Mouse (Mus musculus): ENCODE data around the gene Rasl12.

The Rasl12 gene

DNA sequence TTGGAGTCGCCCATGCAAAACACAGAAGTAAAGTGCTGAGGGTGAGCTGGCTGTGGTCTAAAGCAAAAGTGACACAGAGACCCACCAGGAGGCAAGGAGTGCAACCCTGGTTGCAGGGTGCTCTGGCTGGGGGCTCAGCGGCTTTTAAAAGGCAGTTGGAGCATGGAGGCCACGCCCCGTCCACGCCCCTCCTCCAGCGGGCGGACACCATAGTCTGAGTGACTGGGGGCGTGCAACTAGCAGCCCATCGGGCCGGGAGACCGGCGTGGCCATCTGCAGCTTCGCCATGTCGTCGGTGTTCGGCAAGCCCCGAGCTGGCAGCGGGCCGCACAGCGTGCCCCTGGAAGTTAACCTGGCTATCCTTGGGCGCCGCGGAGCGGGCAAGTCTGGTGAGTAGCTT lies at the start of gene Rasl12:
TSS of gene Rasl12 (plus strand) at position 228 of the 400 bp plus-strand sequence.
- no peaks in the 10 kb centered on the region for H3K9me3 ChIP-seq (ENCODE audit: low read length)
- no peak for TF ChIP-seq NANOG (IDR thresholded peaks at IDR 0.05; ENCODE audit: borderline replicate concordance, low read length)
- TF ChIP-seq POU5F1 (IDR thresholded peaks at IDR 0.05; ENCODE audit: borderline replicate concordance, low read length) = no peak
- TF ChIP-seq CTCF (conservative IDR thresholded peaks at IDR 0.05; ENCODE audit: low read length) = no peak

GRCm38 (mm10) chr9:65353251-65353650 lies 45.1 kb upstream of the Rasl12 start:
- Histone ChIP-seq H3K9me3 (ENCODE audit: low read length) (no peaks in the 10 kb centered on the region), H3K4me3 (replicated peaks; ENCODE audit: low read length) (no peak overlapping the region), H3K27me3 (ENCODE audit: insufficient read depth, low read length) (no peaks in the 10 kb centered on the region), H3K36me3 (ENCODE audit: insufficient read depth, low read length) (peaks cover 53% of the 10 kb centered on the region), H3K4me1 (replicated peaks; ENCODE audit: low read depth, low read length) (peaks cover 41% of the 10 kb centered on the region)
- TF ChIP-seq CTCF (conservative IDR thresholded peaks at IDR 0.05; ENCODE audit: low read length) (no peak), POU5F1 (IDR thresholded peaks at IDR 0.05; ENCODE audit: borderline replicate concordance, low read length) (no peak), NANOG (IDR thresholded peaks at IDR 0.05; ENCODE audit: borderline replicate concordance, low read length) (no peak)

More for the DNA sequence above, at the start of gene Rasl12:
- Histone ChIP-seq H3K4me3 (replicated peaks; ENCODE audit: low read length) (peak within 1 kb of the TSS; percentile 72), H3K27me3 (ENCODE audit: insufficient read depth, low read length) (peaks cover 71% of the 10 kb centered on the region), H3K4me1 (replicated peaks; ENCODE audit: low read depth, low read length) (peaks cover 9% of the 10 kb centered on the region), H3K36me3 (ENCODE audit: insufficient read depth, low read length) (no peaks in the 10 kb centered on the region)

DNA sequence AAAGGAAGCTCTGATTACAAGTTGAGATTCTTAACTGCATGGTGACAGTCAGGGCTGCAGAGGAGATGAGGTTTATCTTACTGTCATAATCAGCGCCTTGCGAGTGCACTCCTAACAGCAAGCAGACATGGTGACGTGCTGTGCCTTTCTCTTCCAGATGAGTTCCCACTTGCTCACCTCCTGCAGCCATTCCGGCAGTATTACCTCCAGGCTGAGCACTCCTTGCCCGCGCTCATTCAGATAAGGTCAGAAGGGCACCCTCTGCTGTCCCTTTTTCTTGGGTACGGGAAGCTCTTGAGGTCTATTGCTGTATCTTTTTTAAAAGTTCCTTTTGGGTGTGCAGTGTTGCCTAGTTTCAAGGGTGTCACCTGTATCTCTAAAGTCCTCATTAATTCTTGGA lies 41.7 kb upstream of the Rasl12 start:
- TF ChIP-seq POU5F1 (IDR thresholded peaks at IDR 0.05; ENCODE audit: borderline replicate concordance, low read length) (no peak), CTCF (conservative IDR thresholded peaks at IDR 0.05; ENCODE audit: low read length) (no peak), NANOG (IDR thresholded peaks at IDR 0.05; ENCODE audit: borderline replicate concordance, low read length) (no peak)
- Histone ChIP-seq H3K9me3 (ENCODE audit: low read length) (no peaks in the 10 kb centered on the region), H3K36me3 (ENCODE audit: insufficient read depth, low read length) (peaks cover 86% of the 10 kb centered on the region), H3K4me3 (replicated peaks; ENCODE audit: low read length) (no peak overlapping the region), H3K27me3 (ENCODE audit: insufficient read depth, low read length) (no peaks in the 10 kb centered on the region), H3K4me1 (replicated peaks; ENCODE audit: low read depth, low read length) (peaks cover 18% of the 10 kb centered on the region)

GRCm38 (mm10) chr9:65356971-65357370 lies 41.3 kb upstream of the Rasl12 start:
- no peak overlapping the region for H3K4me3 ChIP-seq (replicated peaks; ENCODE audit: low read length)
- no peaks in the 10 kb centered on the region for H3K27me3 ChIP-seq (ENCODE audit: insufficient read depth, low read length)
- peaks cover 18% of the 10 kb centered on the region for H3K4me1 ChIP-seq (replicated peaks; ENCODE audit: low read depth, low read length)
- H3K36me3 ChIP-seq (ENCODE audit: insufficient read depth, low read length) = peaks cover 90% of the 10 kb centered on the region
- TF ChIP-seq POU5F1 (IDR thresholded peaks at IDR 0.05; ENCODE audit: borderline replicate concordance, low read length) (no peak), NANOG (IDR thresholded peaks at IDR 0.05; ENCODE audit: borderline replicate concordance, low read length) (no peak), CTCF (conservative IDR thresholded peaks at IDR 0.05; ENCODE audit: low read length) (no peak)
- H3K9me3 ChIP-seq (ENCODE audit: low read length) = no peaks in the 10 kb centered on the region

GRCm38 (mm10) chr9:65358956-65359480 lies 39.3 kb upstream of the Rasl12 start:
- H3K36me3 ChIP-seq (ENCODE audit: insufficient read depth, low read length) = peaks cover 87% of the 10 kb centered on the region
- H3K9me3 ChIP-seq (ENCODE audit: low read length) = no peaks in the 10 kb centered on the region
- H3K4me1 ChIP-seq (replicated peaks; ENCODE audit: low read depth, low read length) = peaks cover 20% of the 10 kb centered on the region

DNA sequence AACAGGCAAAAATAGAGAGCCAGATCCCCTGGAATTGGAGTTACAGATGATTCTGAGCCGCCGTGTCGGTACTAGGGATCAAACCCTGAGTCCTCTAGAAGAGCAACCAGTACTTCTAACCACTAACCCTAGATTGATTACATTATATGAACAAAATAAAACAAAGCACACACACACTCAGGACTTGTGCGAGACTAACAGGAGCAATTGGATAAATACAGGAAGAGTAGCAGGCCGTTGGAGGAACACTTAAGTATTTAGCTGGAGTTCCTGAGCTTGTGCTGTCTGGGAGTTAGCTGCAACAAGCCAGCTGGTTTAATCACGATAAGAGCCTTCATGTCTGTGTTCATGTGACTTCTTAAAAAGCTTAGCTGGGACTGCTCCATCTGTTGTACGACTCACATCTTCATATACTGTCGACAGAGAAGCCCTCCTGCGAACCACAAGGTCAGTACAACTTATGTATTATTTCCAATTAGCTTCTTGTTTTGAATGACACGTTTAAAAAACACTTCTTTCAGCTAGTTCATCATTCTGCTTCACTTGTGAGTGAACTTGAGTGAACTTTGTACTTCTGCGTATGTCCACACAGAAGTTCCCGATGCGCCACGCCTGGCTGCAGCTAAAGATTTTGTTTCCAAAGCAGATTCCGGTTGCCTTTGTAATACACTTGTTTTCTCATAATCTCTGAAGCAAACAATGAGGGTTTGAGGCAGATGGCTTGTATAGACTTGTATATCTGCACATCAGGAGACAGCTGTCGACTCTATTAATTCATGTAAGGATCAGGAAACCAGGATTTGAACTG lies 37.5 kb upstream of the Rasl12 start, which contains the start of gene Ubap1l:
TSS of gene Ubap1l (plus strand) at position 401 of the 808 bp plus-strand sequence.
- peaks cover 81% of the 10 kb centered on the region for H3K36me3 ChIP-seq (ENCODE audit: insufficient read depth, low read length)
- H3K27me3 ChIP-seq (ENCODE audit: insufficient read depth, low read length) = no peaks in the 10 kb centered on the region
- H3K4me3 ChIP-seq (replicated peaks; ENCODE audit: low read length) = no peak within 1 kb of the TSS
- H3K4me1 ChIP-seq (replicated peaks; ENCODE audit: low read depth, low read length) = peaks cover 16% of the 10 kb centered on the region
- TF ChIP-seq POU5F1 (IDR thresholded peaks at IDR 0.05; ENCODE audit: borderline replicate concordance, low read length) = no peak
- no peak for TF ChIP-seq NANOG (IDR thresholded peaks at IDR 0.05; ENCODE audit: borderline replicate concordance, low read length)
- TF ChIP-seq CTCF (conservative IDR thresholded peaks at IDR 0.05; ENCODE audit: low read length) = no peak
- H3K9me3 ChIP-seq (ENCODE audit: low read length) = no peaks in the 10 kb centered on the region

More at GRCm38 (mm10) chr9:65358956-65359480, 39.3 kb upstream of the Rasl12 start:
- H3K27me3 ChIP-seq (ENCODE audit: insufficient read depth, low read length) = no peaks in the 10 kb centered on the region
- TF ChIP-seq POU5F1 (IDR thresholded peaks at IDR 0.05; ENCODE audit: borderline replicate concordance, low read length) = no peak
- TF ChIP-seq NANOG (IDR thresholded peaks at IDR 0.05; ENCODE audit: borderline replicate concordance, low read length) = no peak
- TF ChIP-seq CTCF (conservative IDR thresholded peaks at IDR 0.05; ENCODE audit: low read length) = no peak
- no peak overlapping the region for H3K4me3 ChIP-seq (replicated peaks; ENCODE audit: low read length)

- H3K4me1 ChIP-seq (replicated peaks; ENCODE audit: low read depth, low read length) = peaks cover 13% of the 10 kb centered on the region; the same call in 1 of the 2 replicates
- H3K4me3 ChIP-seq (replicated peaks; ENCODE audit: low read length) = no peak overlapping the region
- no peaks in the 10 kb centered on the region for H3K9me3 ChIP-seq (ENCODE audit: low read length)
- H3K36me3 ChIP-seq (ENCODE audit: insufficient read depth, low read length) = peaks cover 52% of the 10 kb centered on the region
- TF ChIP-seq CTCF (conservative IDR thresholded peaks at IDR 0.05; ENCODE audit: low read length) (no peak), POU5F1 (IDR thresholded peaks at IDR 0.05; ENCODE audit: borderline replicate concordance, low read length) (no peak), NANOG (IDR thresholded peaks at IDR 0.05; ENCODE audit: borderline replicate concordance, low read length) (no peak)
- H3K27me3 ChIP-seq (ENCODE audit: insufficient read depth, low read length) = no peaks in the 10 kb centered on the region
These were observed 34.6 kb upstream of the Rasl12 start for GRCm38 (mm10) chr9:65363684-65364083.

DNA sequence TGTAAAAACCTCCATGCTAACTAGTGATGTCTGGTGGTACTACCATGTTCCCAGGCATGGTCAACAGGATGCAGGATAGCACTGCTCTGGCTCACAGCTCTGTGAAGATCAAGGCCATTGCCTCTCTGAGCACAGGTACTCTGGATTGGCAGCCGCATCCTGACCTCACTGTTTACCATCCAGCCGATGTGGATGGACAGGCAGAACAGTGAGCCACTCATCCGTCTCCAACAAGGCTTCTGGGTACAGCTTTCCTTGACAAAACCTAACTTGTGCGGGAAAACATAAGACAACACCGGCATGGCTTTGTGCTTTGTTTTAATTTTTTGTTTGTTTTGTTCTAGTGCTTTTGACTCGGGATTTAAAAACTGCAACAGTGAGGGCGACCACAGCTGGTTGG lies 32.6 kb upstream of the Rasl12 start:
- H3K4me3 ChIP-seq (replicated peaks; ENCODE audit: low read length) = no peak overlapping the region
- H3K4me1 ChIP-seq (replicated peaks; ENCODE audit: low read depth, low read length) = peaks cover 19% of the 10 kb centered on the region
- H3K27me3 ChIP-seq (ENCODE audit: insufficient read depth, low read length) = peaks cover under 1% of the 10 kb centered on the region; the same call in 1 of the 2 replicates
- peaks cover 32% of the 10 kb centered on the region for H3K36me3 ChIP-seq (ENCODE audit: insufficient read depth, low read length)
- H3K9me3 ChIP-seq (ENCODE audit: low read length) = no peaks in the 10 kb centered on the region
- TF ChIP-seq POU5F1 (IDR thresholded peaks at IDR 0.05; ENCODE audit: borderline replicate concordance, low read length) = no peak
- TF ChIP-seq NANOG (IDR thresholded peaks at IDR 0.05; ENCODE audit: borderline replicate concordance, low read length) = no peak
